Mouse (Mus musculus) lung, postnatal 0 days (tissue): ENCODE results near the gene Epm2aip1. TPM values are rescaled to one million over a fixed set of nuclear protein-coding genes. Genes with fewer than 3 reads are reported as not detected.
A peak's percentile ranks its signal among the peaks of the same experiment; 100 is the strongest.

Experiments used
- ATAC-seq: fragments of 200-750 bp; cut with Nextera tagmentation; 2 replicates; pipeline ENCODE4 v1.8.0; 2017; ENCODE audit warnings: moderate library complexity
- DNase-seq: peaks from one replicate; pipeline ENCODE4 v3.0.0-alpha.2; 2016; ENCODE audit warnings: low spot score
- H3K27ac ChIP-seq: fragments of 300-500 bp; sonication (generic); 2 replicates; pipeline ENCODE4 v1.5.1; 2014; ENCODE audit warnings: antibody characterized with exemption, mild to moderate bottlenecking, low read length, mixed read lengths
- H3K27me3 ChIP-seq: fragments of 300-500 bp; sonication (generic); replicated peaks from 2 replicates; pipeline ENCODE4 v1.6.1; 2014; ENCODE audit warnings: low read length, mixed read lengths; ENCODE audit not compliant: insufficient read depth
- H3K36me3 ChIP-seq: fragments of 300-500 bp; sonication (generic); 2 replicates; pipeline ENCODE4 v1.6.1; 2014; ENCODE audit warnings: low read length, mixed read lengths; ENCODE audit not compliant: insufficient read depth
- H3K4me1 ChIP-seq: fragments of 300-500 bp; sonication (generic); 2 replicates; pipeline ENCODE4 v1.6.1; 2014; ENCODE audit warnings: antibody characterized with exemption, low read depth, low read length, mixed read lengths; ENCODE audit not compliant: insufficient read depth
- H3K4me2 ChIP-seq: fragments of 300-500 bp; sonication (generic); replicated peaks from 2 replicates; pipeline ENCODE4 v1.6.1; 2014; ENCODE audit warnings: low read depth, mild to moderate bottlenecking, low read length, moderate library complexity, mixed read lengths
- H3K4me3 ChIP-seq: fragments of 300-500 bp; sonication (generic); 2 replicates; pipeline ENCODE4 v1.5.1; 2014; ENCODE audit warnings: low read depth, low read length
- H3K9ac ChIP-seq: fragments of 300-500 bp; sonication (generic); replicated peaks from 2 replicates; pipeline ENCODE4 v1.6.1; 2014; ENCODE audit warnings: low read depth, mild to moderate bottlenecking
- H3K9me3 ChIP-seq: fragments of 300-500 bp; sonication (generic); 2 replicates; pipeline ENCODE4 v1.6.1; 2016; ENCODE audit warnings: low read length, mixed read lengths
- CTCF ChIP-seq: IDR thresholded peaks from 2 replicates; pipeline ENCODE4 v1.5.1; 2016; ENCODE audit warnings: antibody characterized with exemption, mild to moderate bottlenecking
- EP300 ChIP-seq: IDR thresholded peaks from 2 replicates; pipeline ENCODE4 v1.6.1; 2016; ENCODE audit warnings: antibody characterized with exemption, mild to moderate bottlenecking, control low read depth
- WGBS: fragments of 180-500 bp; shearing (Covaris S2); extraction: QIAGEN DNeasy Blood & Tissue Kit; methylation state at CpG from one replicate; pipeline ENCODE4 v1.1.7; 2014; 5-methylcytosine and 5-hydroxymethylcytosine counted together
- polyA plus RNA-seq: library from polyadenylated mRNA; unstranded; fragments of >200 nt; fragmentation: Nextera tagmentation; extraction: Ambion mirVana; gene quantifications from 2 replicates; pipeline ENCODE4 v1.2.1, GENCODE M21; 2015

Epm2aip1 gene
- polyA plus RNA-seq, 1 experiment from 2014 or later: 10.5 TPM

DNA sequence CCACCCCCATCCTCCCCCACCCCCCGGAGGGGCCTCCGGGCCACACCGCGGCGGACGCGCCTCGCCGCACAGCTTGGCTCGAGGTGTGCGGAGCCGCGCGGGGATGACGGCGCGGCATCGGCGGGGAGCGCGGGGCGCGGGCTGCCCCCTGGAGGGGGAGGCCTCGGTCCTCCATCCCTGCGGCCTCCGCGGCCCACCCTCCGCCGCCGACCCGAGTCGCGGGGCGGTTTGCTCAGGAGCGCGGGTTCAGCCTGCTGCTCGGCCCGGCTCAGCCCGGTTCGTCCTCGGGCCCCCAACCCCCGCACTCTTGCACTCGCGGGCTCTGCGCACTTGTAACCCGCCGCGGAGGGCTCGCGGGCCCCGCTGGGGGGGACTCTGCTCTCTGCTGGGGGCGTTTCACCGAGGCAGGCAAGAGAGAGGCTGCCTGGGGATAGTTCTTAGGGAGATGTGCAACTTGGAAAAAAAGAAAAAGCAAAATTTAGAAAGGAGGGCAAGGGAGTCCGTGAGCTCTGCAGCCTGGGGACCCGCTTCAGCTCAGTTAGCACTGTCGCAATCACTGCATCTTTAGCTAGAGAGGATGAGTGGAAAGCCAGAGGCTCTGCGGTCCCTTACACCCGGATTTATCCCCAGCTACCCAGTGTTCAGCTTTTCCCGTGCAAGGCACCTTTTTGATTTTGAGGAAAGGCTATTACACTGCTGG lies 40.9 kb downstream of the Epm2aip1 start:
- H3K27me3 ChIP-seq: peaks cover 30% of the 10 kb centered on the region
- ATAC-seq (peak; percentile 23; the same call in 1 of the 2 replicates), DNase-seq (peak; percentile 18)
- TF ChIP-seq CTCF: no peak
- TF ChIP-seq EP300: no peak
- peak overlapping the region; percentile 62 for H3K4me2 ChIP-seq
- no peak overlapping the region for H3K9ac ChIP-seq
- no peaks in the 10 kb centered on the region for H3K9me3 ChIP-seq
- no peaks in the 10 kb centered on the region for H3K36me3 ChIP-seq
- H3K4me3 ChIP-seq: peak overlapping the region; percentile 37
- WGBS: under 1% methylated on average over 21 of the region's 59 CpGs
- H3K4me1 ChIP-seq: 0 out of 2 replicates have a peak, but pooled peaks cover 5% of the 10 kb centered on the region
- H3K27ac ChIP-seq: no peak overlapping the region

DNA sequence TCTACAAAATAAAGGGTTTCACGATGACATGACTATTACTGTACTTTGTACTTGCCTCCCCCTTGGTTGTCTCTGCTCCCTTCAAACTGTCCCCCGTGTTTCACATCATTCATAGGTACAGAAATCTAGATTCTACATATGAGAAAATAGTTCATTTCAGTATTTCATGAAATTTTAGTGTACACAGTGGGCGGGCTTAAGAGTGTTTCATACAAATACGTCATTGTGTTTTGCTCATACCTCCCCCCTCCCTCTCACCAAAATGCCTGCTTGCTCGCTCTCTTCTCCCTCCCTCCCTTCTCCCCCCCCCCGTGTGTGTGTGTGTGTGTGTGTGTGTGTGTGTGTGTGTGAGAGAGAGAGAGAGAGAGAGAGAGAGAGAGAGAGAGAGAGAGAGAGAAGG lies 41.6 kb downstream of the Epm2aip1 start:
- TF ChIP-seq CTCF (no peak), EP300 (no peak)
- Histone ChIP-seq H3K9me3 (no peaks in the 10 kb centered on the region), H3K9ac (no peak overlapping the region), H3K27ac (no peak overlapping the region), H3K27me3 (peaks cover 30% of the 10 kb centered on the region), H3K4me3 (no peak overlapping the region), H3K4me2 (no peak overlapping the region), H3K36me3 (no peaks in the 10 kb centered on the region), H3K4me1 (0 out of 2 replicates have a peak, but pooled peaks cover 5% of the 10 kb centered on the region)
- ATAC-seq (no peak), DNase-seq (no peak)
- 15% methylated on average over 6 of the region's 6 CpGs for WGBS

DNA sequence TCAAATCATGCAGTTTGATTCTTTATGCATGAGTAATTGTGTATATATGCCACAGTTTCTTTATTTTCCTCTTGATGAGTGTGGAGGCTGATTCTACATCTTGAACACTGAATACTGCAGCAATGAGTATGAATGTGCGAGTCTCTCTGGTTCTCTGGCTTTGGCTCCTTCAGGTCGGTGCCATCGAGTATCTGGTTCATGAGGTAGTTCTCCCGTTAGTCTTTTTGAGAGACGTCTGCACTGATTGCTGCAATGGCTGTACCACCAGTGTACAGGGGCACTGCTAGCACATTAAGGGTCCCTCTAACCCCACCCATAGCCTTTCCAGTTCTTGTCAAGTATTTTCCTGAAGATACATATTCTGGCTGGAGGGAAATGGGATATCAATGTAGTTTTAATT lies 42.1 kb downstream of the Epm2aip1 start:
- Histone ChIP-seq H3K27me3 (peaks cover 30% of the 10 kb centered on the region), H3K9me3 (no peaks in the 10 kb centered on the region), H3K4me1 (0 out of 2 replicates have a peak, but pooled peaks cover 5% of the 10 kb centered on the region), H3K4me2 (no peak overlapping the region), H3K27ac (no peak overlapping the region), H3K4me3 (no peak overlapping the region), H3K36me3 (no peaks in the 10 kb centered on the region), H3K9ac (no peak overlapping the region)
- 22% methylated on average over 5 of the region's 5 CpGs for WGBS
- no peak for ATAC-seq
- no peak for TF ChIP-seq EP300
- no peak for DNase-seq

- H3K27me3 ChIP-seq: peaks cover 30% of the 10 kb centered on the region
- no peak overlapping the region for H3K9ac ChIP-seq
- no peaks in the 10 kb centered on the region for H3K9me3 ChIP-seq
- DNase-seq (peak; percentile 57), ATAC-seq (no peak)
- no peak overlapping the region for H3K4me3 ChIP-seq
- peak; percentile 85 for TF ChIP-seq CTCF
- TF ChIP-seq EP300: no peak
- 0 out of 2 replicates have a peak, but pooled peaks cover 5% of the 10 kb centered on the region for H3K4me1 ChIP-seq
- H3K4me2 ChIP-seq: no peak overlapping the region
- no peaks in the 10 kb centered on the region for H3K36me3 ChIP-seq
- no peak overlapping the region for H3K27ac ChIP-seq
- WGBS: 38% methylated on average over 5 of the region's 5 CpGs
These were observed 42.5 kb downstream of the Epm2aip1 start for GRCm38 (mm10) chr9:111314219-111314618.

DNA sequence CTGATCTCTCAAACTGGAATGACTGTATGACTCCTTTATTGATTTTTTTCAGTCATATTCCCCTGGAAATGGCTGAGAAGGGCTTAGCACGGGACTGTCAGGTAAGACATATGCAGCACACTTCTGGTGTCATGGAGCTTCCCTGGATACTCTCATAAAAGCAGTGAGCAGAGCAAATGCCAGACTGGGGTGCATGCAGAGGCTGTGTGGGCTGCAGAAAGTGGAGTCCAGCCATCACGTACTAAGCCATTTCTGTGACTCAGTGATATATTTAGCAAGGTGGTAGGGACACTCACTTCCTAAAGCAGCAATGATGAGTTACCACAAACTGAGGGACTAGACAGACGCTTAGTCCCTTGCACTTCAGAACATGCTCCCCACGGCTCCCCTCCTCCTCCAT lies 49.2 kb downstream of the Epm2aip1 start:
- TF ChIP-seq EP300: no peak
- TF ChIP-seq CTCF: no peak
- Histone ChIP-seq H3K9me3 (no peaks in the 10 kb centered on the region), H3K4me2 (no peak overlapping the region), H3K27me3 (no peaks in the 10 kb centered on the region), H3K9ac (no peak overlapping the region), H3K4me3 (no peak overlapping the region), H3K36me3 (no peaks in the 10 kb centered on the region), H3K4me1 (no peaks in the 10 kb centered on the region), H3K27ac (no peak overlapping the region)
- no peak for ATAC-seq
- 73% methylated on average over 4 of the region's 4 CpGs for WGBS
- DNase-seq: no peak

- 71% methylated on average over 2 of the region's 2 CpGs for WGBS
- TF ChIP-seq EP300: no peak
- TF ChIP-seq CTCF: no peak
- no peaks in the 10 kb centered on the region for H3K27me3 ChIP-seq
- no peak overlapping the region for H3K9ac ChIP-seq
- DNase-seq: no peak
- no peak overlapping the region for H3K4me2 ChIP-seq
- no peak for ATAC-seq
- H3K4me3 ChIP-seq: no peak overlapping the region
- no peaks in the 10 kb centered on the region for H3K4me1 ChIP-seq
- H3K27ac ChIP-seq: no peak overlapping the region
- no peaks in the 10 kb centered on the region for H3K36me3 ChIP-seq
- H3K9me3 ChIP-seq: no peaks in the 10 kb centered on the region
These were observed 53.2 kb downstream of the Epm2aip1 start for GRCm38 (mm10) chr9:111324881-111325280.

Other genes starting within 250 kb of the Epm2aip1 start
- gene Ccrl2, start 214.4 kb upstream of the Epm2aip1 start, polyA plus RNA-seq: 43.5 and 49.0 TPM in 2 replicates
- 47.7 and 54.2 TPM in 2 replicates for gene Lrrfip2, start 154.3 kb upstream of the Epm2aip1 start, polyA plus RNA-seq
- 13.1 and 14.2 TPM in 2 replicates for gene Mlh1, start 138 bp upstream of the Epm2aip1 start, polyA plus RNA-seq
- gene Trank1, start 39.8 kb downstream of the Epm2aip1 start, polyA plus RNA-seq: 0.02 and 0.08 TPM in 2 replicates
- gene Dclk3, start 167.2 kb downstream of the Epm2aip1 start, polyA plus RNA-seq: 0.13 and 0.18 TPM in 2 replicates